Mouse (Mus musculus): ENCODE measurements around the gene Pgf. TPM values are rescaled to one million over a fixed set of nuclear protein-coding genes. Genes with fewer than 3 reads are reported as not detected.

Gene Pgf
- polyA plus RNA-seq, 1 experiment from 2014 or later, result 7.9 TPM

- WGBS, result 84% methylated on average over 11 of the region's 11 CpGs
- H3K4me2 ChIP-seq (ENCODE audit: low read depth, low read length), result no peak overlapping the region
- no peak overlapping the region for H3K4me3 ChIP-seq (ENCODE audit: low read depth, low read length)
- H3K27ac ChIP-seq (ENCODE audit: low read depth, low read length), result no peak overlapping the region
- H3K4me1 ChIP-seq (ENCODE audit: control insufficient read depth, insufficient read depth, low read length), result 0 out of 2 replicates have a peak, but pooled peaks cover under 1% of the 10 kb centered on the region
- no peaks in the 10 kb centered on the region for H3K27me3 ChIP-seq (ENCODE audit: control insufficient read depth, insufficient read depth, low read length)
- H3K9me3 ChIP-seq (ENCODE audit: control insufficient read depth, low read length), result no peaks in the 10 kb centered on the region
- no peaks in the 10 kb centered on the region for H3K36me3 ChIP-seq (ENCODE audit: control insufficient read depth, insufficient read depth, low read length)
- no peak overlapping the region for H3K9ac ChIP-seq (replicated peaks; ENCODE audit: low read depth, low read length)
- no peak for ATAC-seq (ENCODE audit: low read depth)
Measured at GRCm38 (mm10) chr12:85170284-85170947, 7.2 kb downstream of the Pgf start.

GRCm38 (mm10) chr12:85169877-85170276 lies 7.7 kb downstream of the Pgf start:
- H3K4me1 ChIP-seq (ENCODE audit: control insufficient read depth, insufficient read depth, low read length), result no peaks in the 10 kb centered on the region
- no peaks in the 10 kb centered on the region for H3K27me3 ChIP-seq (ENCODE audit: control insufficient read depth, insufficient read depth, low read length)
- no peak overlapping the region for H3K4me3 ChIP-seq (ENCODE audit: low read depth, low read length)
- H3K27ac ChIP-seq (ENCODE audit: low read depth, low read length), result no peak overlapping the region
- no peaks in the 10 kb centered on the region for H3K9me3 ChIP-seq (ENCODE audit: control insufficient read depth, low read length)
- ATAC-seq (ENCODE audit: low read depth), result peak; percentile 48
- no peak overlapping the region for H3K4me2 ChIP-seq (ENCODE audit: low read depth, low read length)
- WGBS, result 52% methylated on average over 3 of the region's 3 CpGs
- no peak overlapping the region for H3K9ac ChIP-seq (replicated peaks; ENCODE audit: low read depth, low read length)
- no peaks in the 10 kb centered on the region for H3K36me3 ChIP-seq (ENCODE audit: control insufficient read depth, insufficient read depth, low read length)

- no peaks in the 10 kb centered on the region for H3K27me3 ChIP-seq (ENCODE audit: control insufficient read depth, insufficient read depth, low read length)
- no peak overlapping the region for H3K27ac ChIP-seq (ENCODE audit: low read depth, low read length)
- H3K4me3 ChIP-seq (ENCODE audit: low read depth, low read length), result peak overlapping the region; percentile 22
- no peaks in the 10 kb centered on the region for H3K9me3 ChIP-seq (ENCODE audit: control insufficient read depth, low read length)
- no peaks in the 10 kb centered on the region for H3K4me1 ChIP-seq (ENCODE audit: control insufficient read depth, insufficient read depth, low read length)
- peak overlapping the region; percentile 29; the same call in 1 of the 2 replicates for H3K9ac ChIP-seq (replicated peaks; ENCODE audit: low read depth, low read length)
- H3K4me2 ChIP-seq (ENCODE audit: low read depth, low read length), result peak overlapping the region; percentile 37; the same call in 1 of the 2 replicates
- ATAC-seq (ENCODE audit: low read depth), result peak; percentile 88
- H3K36me3 ChIP-seq (ENCODE audit: control insufficient read depth, insufficient read depth, low read length), result no peaks in the 10 kb centered on the region
- 22% methylated on average over 27 of the region's 27 CpGs for WGBS
Measured at GRCm38 (mm10) chr12:85169117-85169858, 8.3 kb downstream of the Pgf start.

GRCm38 (mm10) chr12:85166631-85167030 lies 11.0 kb downstream of the Pgf start:
- Histone ChIP-seq H3K9me3 (ENCODE audit: control insufficient read depth, low read length) (no peaks in the 10 kb centered on the region), H3K27ac (ENCODE audit: low read depth, low read length) (no peak overlapping the region)
- WGBS, result 94% methylated on average over 9 of the region's 9 CpGs

GRCm38 (mm10) chr12:85164996-85165395 lies 12.6 kb downstream of the Pgf start:
- Histone ChIP-seq H3K27ac (ENCODE audit: low read depth, low read length) (no peak overlapping the region), H3K4me2 (ENCODE audit: low read depth, low read length) (no peak overlapping the region), H3K9ac (replicated peaks; ENCODE audit: low read depth, low read length) (no peak overlapping the region), H3K4me1 (ENCODE audit: control insufficient read depth, insufficient read depth, low read length) (no peaks in the 10 kb centered on the region), H3K9me3 (ENCODE audit: control insufficient read depth, low read length) (no peaks in the 10 kb centered on the region), H3K27me3 (ENCODE audit: control insufficient read depth, insufficient read depth, low read length) (no peaks in the 10 kb centered on the region), H3K36me3 (ENCODE audit: control insufficient read depth, insufficient read depth, low read length) (no peaks in the 10 kb centered on the region), H3K4me3 (ENCODE audit: low read depth, low read length) (no peak overlapping the region)
- 95% methylated on average over 5 of the region's 5 CpGs for WGBS
- no peak for ATAC-seq (ENCODE audit: low read depth)

More at GRCm38 (mm10) chr12:85166631-85167030, 11.0 kb downstream of the Pgf start:
- H3K9ac ChIP-seq (replicated peaks; ENCODE audit: low read depth, low read length), result no peak overlapping the region
- no peak overlapping the region for H3K4me2 ChIP-seq (ENCODE audit: low read depth, low read length)
- ATAC-seq (ENCODE audit: low read depth), result no peak
- H3K4me3 ChIP-seq (ENCODE audit: low read depth, low read length), result no peak overlapping the region
- no peaks in the 10 kb centered on the region for H3K36me3 ChIP-seq (ENCODE audit: control insufficient read depth, insufficient read depth, low read length)
- H3K27me3 ChIP-seq (ENCODE audit: control insufficient read depth, insufficient read depth, low read length), result no peaks in the 10 kb centered on the region
- no peaks in the 10 kb centered on the region for H3K4me1 ChIP-seq (ENCODE audit: control insufficient read depth, insufficient read depth, low read length)

- H3K4me1 ChIP-seq (ENCODE audit: control insufficient read depth, insufficient read depth, low read length), result no peaks in the 10 kb centered on the region
- WGBS, result 85% methylated on average over 5 of the region's 5 CpGs
- H3K4me2 ChIP-seq (ENCODE audit: low read depth, low read length), result no peak overlapping the region
- no peak overlapping the region for H3K27ac ChIP-seq (ENCODE audit: low read depth, low read length)
- H3K27me3 ChIP-seq (ENCODE audit: control insufficient read depth, insufficient read depth, low read length), result no peaks in the 10 kb centered on the region
- H3K9ac ChIP-seq (replicated peaks; ENCODE audit: low read depth, low read length), result no peak overlapping the region
- no peak for ATAC-seq (ENCODE audit: low read depth)
- no peaks in the 10 kb centered on the region for H3K9me3 ChIP-seq (ENCODE audit: control insufficient read depth, low read length)
- H3K36me3 ChIP-seq (ENCODE audit: control insufficient read depth, insufficient read depth, low read length), result no peaks in the 10 kb centered on the region
- H3K4me3 ChIP-seq (ENCODE audit: low read depth, low read length), result no peak overlapping the region
Measured at GRCm38 (mm10) chr12:85159592-85159991, 18.0 kb downstream of the Pgf start.

- Histone ChIP-seq H3K9me3 (ENCODE audit: control insufficient read depth, low read length) (no peaks in the 10 kb centered on the region), H3K4me2 (ENCODE audit: low read depth, low read length) (no peak overlapping the region), H3K36me3 (ENCODE audit: control insufficient read depth, insufficient read depth, low read length) (no peaks in the 10 kb centered on the region), H3K4me1 (ENCODE audit: control insufficient read depth, insufficient read depth, low read length) (no peaks in the 10 kb centered on the region), H3K9ac (replicated peaks; ENCODE audit: low read depth, low read length) (no peak overlapping the region), H3K27me3 (ENCODE audit: control insufficient read depth, insufficient read depth, low read length) (no peaks in the 10 kb centered on the region), H3K4me3 (ENCODE audit: low read depth, low read length) (no peak overlapping the region), H3K27ac (ENCODE audit: low read depth, low read length) (no peak overlapping the region)
- ATAC-seq (ENCODE audit: low read depth), result no peak
- 93% methylated on average over 8 of the region's 8 CpGs for WGBS
Measured at GRCm38 (mm10) chr12:85158801-85159200, 18.8 kb downstream of the Pgf start.

- ATAC-seq (ENCODE audit: low read depth), result no peak
- H3K36me3 ChIP-seq (ENCODE audit: control insufficient read depth, insufficient read depth, low read length), result no peaks in the 10 kb centered on the region
- no peak overlapping the region for H3K4me2 ChIP-seq (ENCODE audit: low read depth, low read length)
- H3K27me3 ChIP-seq (ENCODE audit: control insufficient read depth, insufficient read depth, low read length), result no peaks in the 10 kb centered on the region
- no peak overlapping the region for H3K4me3 ChIP-seq (ENCODE audit: low read depth, low read length)
- 89% methylated on average over 14 of the region's 14 CpGs for WGBS
- no peak overlapping the region for H3K9ac ChIP-seq (replicated peaks; ENCODE audit: low read depth, low read length)
- H3K9me3 ChIP-seq (ENCODE audit: control insufficient read depth, low read length), result no peaks in the 10 kb centered on the region
- H3K27ac ChIP-seq (ENCODE audit: low read depth, low read length), result no peak overlapping the region
- no peaks in the 10 kb centered on the region for H3K4me1 ChIP-seq (ENCODE audit: control insufficient read depth, insufficient read depth, low read length)
Measured at GRCm38 (mm10) chr12:85157797-85158460, 19.7 kb downstream of the Pgf start.

- H3K27me3 ChIP-seq (ENCODE audit: control insufficient read depth, insufficient read depth, low read length), result no peaks in the 10 kb centered on the region
- no peak overlapping the region for H3K9ac ChIP-seq (replicated peaks; ENCODE audit: low read depth, low read length)
- H3K4me3 ChIP-seq (ENCODE audit: low read depth, low read length), result no peak overlapping the region
- no peak overlapping the region for H3K27ac ChIP-seq (ENCODE audit: low read depth, low read length)
- no peaks in the 10 kb centered on the region for H3K36me3 ChIP-seq (ENCODE audit: control insufficient read depth, insufficient read depth, low read length)
- no peak overlapping the region for H3K4me2 ChIP-seq (ENCODE audit: low read depth, low read length)
- no peaks in the 10 kb centered on the region for H3K4me1 ChIP-seq (ENCODE audit: control insufficient read depth, insufficient read depth, low read length)
- ATAC-seq (ENCODE audit: low read depth), result no peak
- WGBS, result 55% methylated on average over 6 of the region's 6 CpGs
- H3K9me3 ChIP-seq (ENCODE audit: control insufficient read depth, low read length), result no peaks in the 10 kb centered on the region
Measured at GRCm38 (mm10) chr12:85156324-85156723, 21.3 kb downstream of the Pgf start.
